Mouse (Mus musculus): ENCODE measurements around the gene Baz2b.

DNA sequence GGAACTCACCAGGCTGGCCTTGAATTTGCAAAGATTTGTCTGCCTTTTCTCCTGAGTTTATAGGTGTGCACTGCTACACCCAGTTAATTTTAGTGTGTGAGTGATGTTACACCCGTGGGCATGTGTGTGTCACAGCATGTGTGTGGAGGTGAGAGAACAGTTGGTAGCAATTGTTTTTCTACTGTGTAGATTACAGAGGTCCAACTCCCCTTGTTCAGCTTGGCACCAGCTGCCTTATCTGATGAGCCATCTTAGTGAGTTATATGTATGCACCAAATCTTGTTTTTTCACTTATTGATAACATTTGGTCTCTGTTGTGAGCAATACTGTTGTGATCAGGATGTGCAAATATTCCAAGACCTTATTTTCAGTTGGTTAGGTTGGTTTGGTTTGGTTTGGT is 13.8 kb upstream of the Baz2b start:
- no peak for TF ChIP-seq POLR2A (IDR thresholded peaks at IDR 0.05; ENCODE audit: borderline replicate concordance, insufficient read depth, low read length)
- no peak for TF ChIP-seq CTCF (IDR thresholded peaks at IDR 0.05; ENCODE audit: borderline replicate concordance, insufficient read depth, low read depth, low read length)
